Mouse (Mus musculus) MEL (cell line): ENCODE measurements around the gene Arhgap24.

ENCODE experiments used
- EP300 ChIP-seq, 2 experiments: IDR thresholded peaks; 2 replicates each; pipeline ENCODE4 v1.6.1; 2011; ENCODE audit warnings: improper control_type of control experiment in 2 of 2, low read length in 2 of 2, low read depth in 1 of 2, mild to moderate bottlenecking in 1 of 2
- POLR2AphosphoS2 ChIP-seq: IDR thresholded peaks from 2 replicates; pipeline ENCODE4 v1.6.1; 2011; ENCODE audit warnings: low read length, improper control_type of control experiment

- no peak for TF ChIP-seq EP300 (IDR thresholded peaks at IDR 0.05; ENCODE audit: low read depth in 1 of 2, low read length in 2 of 2)
- no peak for TF ChIP-seq POLR2AphosphoS2
Measured at GRCm38 (mm10) chr5:102639782-102640559, 158.8 kb downstream of the Arhgap24 start.
